Mouse (Mus musculus): ENCODE data around the gene Amigo2. TPM values are rescaled to one million over a fixed set of nuclear protein-coding genes. Genes with fewer than 3 reads are reported as not detected.

Gene Amigo2
- total and polyA plus RNA-seq, 3 experiments = 6.4 to 23.0 (median 19.1) TPM

GRCm38 (mm10) chr15:97267094-97267695, 20.1 kb upstream of the Amigo2 start:
- dilution Hi-C loops (cut with MboI; ENCODE audit: extremely low pct_ligation_motif_present, extremely low pct_unique_long_range_greater_than_20kb, low sequenced_read_pairs) (no loop called here), in situ Hi-C loops (cut with MboI; ENCODE audit: low pct_ligation_motif_present, low pct_unique_long_range_greater_than_20kb, low sequenced_read_pairs) (no loop called here)
- no peak overlapping the region for H3K27ac ChIP-seq (ENCODE audit: insufficient read depth, low read depth)
- DNase-seq (ENCODE audit: extremely low read depth) = no peak
- no peak overlapping the region for H3K9ac ChIP-seq (ENCODE audit: insufficient read depth, low read depth)
- H3K9me3 ChIP-seq (replicated peaks; ENCODE audit: low read length) = no peaks in the 10 kb centered on the region
- no peak for TF ChIP-seq RAD21 (IDR thresholded peaks at IDR 0.05; ENCODE audit: low read depth, low read length)
- TF ChIP-seq EP300 (IDR thresholded peaks at IDR 0.05; ENCODE audit: low read length) = no peak
- no peak for TF ChIP-seq ZMIZ1 (IDR thresholded peaks at IDR 0.05; ENCODE audit: low read depth, low read length)
- no peak for TF ChIP-seq MEF2A (IDR thresholded peaks at IDR 0.05; ENCODE audit: borderline replicate concordance, low read depth, low read length)
- no peak for TF ChIP-seq JUN (IDR thresholded peaks at IDR 0.05; ENCODE audit: insufficient read depth, low read depth, low read length)
- TF ChIP-seq ELF1 (IDR thresholded peaks at IDR 0.05; ENCODE audit: low read depth, low read length) = no peak
- TF ChIP-seq MYC (IDR thresholded peaks at IDR 0.05; ENCODE audit: low read depth, low read length) = no peak
- H3K27me3 ChIP-seq (replicated peaks) = no peaks in the 10 kb centered on the region
- no peaks in the 10 kb centered on the region for H3K79me2 ChIP-seq (replicated peaks; ENCODE audit: control insufficient read depth, extremely low read depth, insufficient read depth, poor library complexity, severe bottlenecking)
- no peak overlapping the region for H3K4me3 ChIP-seq (replicated peaks in 1 of 3; ENCODE audit: low read depth in 2 of 3, low read length in 2 of 3, poor library complexity in 1 of 3)
- no peak overlapping the region for H3K4me2 ChIP-seq (ENCODE audit: insufficient read depth, low read depth, poor library complexity, severe bottlenecking)
- no peaks in the 10 kb centered on the region for H3K36me3 ChIP-seq (replicated peaks in 1 of 2; ENCODE audit: control insufficient read depth in 1 of 2, insufficient read depth in 1 of 2, low read length in 1 of 2)
- peaks cover 5 to 30% of the 10 kb centered on the region in 2 experiments for H3K4me1 ChIP-seq (ENCODE audit: control insufficient read depth in 1 of 2, insufficient read depth in 2 of 2)

- no peak overlapping the region for H3K4me2 ChIP-seq (ENCODE audit: insufficient read depth, low read depth, poor library complexity, severe bottlenecking)
- dilution Hi-C loops (cut with MboI; ENCODE audit: extremely low pct_ligation_motif_present, extremely low pct_unique_long_range_greater_than_20kb, low sequenced_read_pairs) = no loop called here
- H3K27ac ChIP-seq (ENCODE audit: insufficient read depth, low read depth) = no peak overlapping the region
- in situ Hi-C loops (cut with MboI; ENCODE audit: low pct_ligation_motif_present, low pct_unique_long_range_greater_than_20kb, low sequenced_read_pairs) = no loop called here
- no peaks in the 10 kb centered on the region for H3K9me3 ChIP-seq (replicated peaks; ENCODE audit: low read length)
- H3K4me3 ChIP-seq (replicated peaks in 1 of 3; ENCODE audit: low read depth in 2 of 3, low read length in 2 of 3, poor library complexity in 1 of 3) = no peak overlapping the region
- TF ChIP-seq KAT2A (IDR thresholded peaks at IDR 0.05; ENCODE audit: insufficient replicate concordance, low read length) (no peak), RAD21 (IDR thresholded peaks at IDR 0.05; ENCODE audit: low read depth, low read length) (no peak), CHD2 (IDR thresholded peaks at IDR 0.05; ENCODE audit: low read length) (no peak), EP300 (IDR thresholded peaks at IDR 0.05; ENCODE audit: low read length) (no peak), USF1 (IDR thresholded peaks at IDR 0.05; ENCODE audit: low read depth, low read length) (no peak), MAZ (IDR thresholded peaks at IDR 0.05; ENCODE audit: low read depth, low read length) (no peak), SMC3 (IDR thresholded peaks at IDR 0.05; ENCODE audit: low read depth, low read length) (no peak), ELF1 (IDR thresholded peaks at IDR 0.05; ENCODE audit: low read depth, low read length) (no peak), MAX (IDR thresholded peaks at IDR 0.05; ENCODE audit: low read length) (no peak), HCFC1 (IDR thresholded peaks at IDR 0.05; ENCODE audit: low read depth, low read length) (no peak), JUND (conservative IDR thresholded peaks at IDR 0.05; ENCODE audit: low read depth, low read length) (no peak), USF2 (conservative IDR thresholded peaks at IDR 0.05; ENCODE audit: low read depth, low read length) (no peak)
- H3K9ac ChIP-seq (ENCODE audit: insufficient read depth, low read depth) = no peak overlapping the region
- no peaks in the 10 kb centered on the region for H3K27me3 ChIP-seq (replicated peaks)
- no peaks in the 10 kb centered on the region for H3K36me3 ChIP-seq (replicated peaks in 1 of 2; ENCODE audit: control insufficient read depth in 1 of 2, insufficient read depth in 1 of 2, low read length in 1 of 2)
- H3K4me1 ChIP-seq (ENCODE audit: control insufficient read depth in 1 of 2, insufficient read depth in 2 of 2) = peaks cover 6 to 30% of the 10 kb centered on the region in 2 experiments
- H3K79me2 ChIP-seq (replicated peaks; ENCODE audit: control insufficient read depth, extremely low read depth, insufficient read depth, poor library complexity, severe bottlenecking) = no peaks in the 10 kb centered on the region
- no peak for DNase-seq (ENCODE audit: extremely low read depth)
Observed at GRCm38 (mm10) chr15:97266236-97266845, 19.3 kb upstream of the Amigo2 start.
